Mouse (Mus musculus): ENCODE results near the gene Chst11.
A peak's percentile ranks its signal among the peaks of the same experiment; 100 is the strongest.

The Chst11 gene

GRCm38 (mm10) chr10:83036340-83037045, 51.2 kb downstream of the Chst11 start:
- DNase-seq = no peak

DNA sequence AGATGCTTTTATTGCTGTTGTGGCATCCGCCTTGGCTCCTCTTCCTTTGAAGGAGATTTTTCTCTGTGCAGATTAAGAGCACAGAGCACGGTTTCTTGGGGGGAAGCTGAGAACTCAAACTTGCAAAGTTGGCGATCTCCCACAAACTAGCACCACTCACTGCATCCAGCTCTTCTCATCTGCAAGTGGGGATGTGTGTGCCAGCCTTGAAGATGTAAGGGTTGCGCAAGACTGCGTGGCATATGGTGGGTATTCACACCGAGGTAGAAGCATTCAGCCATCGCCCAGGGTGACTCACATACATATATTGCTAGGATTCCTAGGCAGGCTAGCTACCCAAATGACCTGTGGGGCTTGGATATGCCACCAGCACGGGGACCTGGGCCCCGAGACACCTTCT, 52.9 kb downstream of the Chst11 start:
- DNase-seq = no peak

GRCm38 (mm10) chr10:83039414-83039813, 54.1 kb downstream of the Chst11 start:
- DNase-seq = no peak

DNA sequence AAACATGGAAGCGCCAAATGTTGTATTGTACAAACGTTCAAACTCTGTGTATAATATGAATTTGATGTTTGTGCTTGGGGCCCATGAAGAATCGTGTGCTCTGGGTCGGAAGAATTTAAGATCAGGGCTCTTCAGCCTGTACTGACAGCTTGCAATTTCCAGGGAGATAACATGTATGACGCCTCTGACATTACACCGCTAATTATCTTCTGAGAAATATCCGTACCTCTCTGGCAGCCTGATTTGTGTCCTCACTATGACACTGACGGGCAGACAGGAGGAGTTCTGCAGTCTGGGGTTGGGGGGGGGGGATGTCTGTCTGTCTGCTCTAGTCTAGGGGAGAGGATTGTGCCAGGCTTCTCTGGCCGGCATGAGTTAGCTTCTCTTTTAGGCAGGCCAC, 56.6 kb downstream of the Chst11 start:
- DNase-seq = no peak

DNA sequence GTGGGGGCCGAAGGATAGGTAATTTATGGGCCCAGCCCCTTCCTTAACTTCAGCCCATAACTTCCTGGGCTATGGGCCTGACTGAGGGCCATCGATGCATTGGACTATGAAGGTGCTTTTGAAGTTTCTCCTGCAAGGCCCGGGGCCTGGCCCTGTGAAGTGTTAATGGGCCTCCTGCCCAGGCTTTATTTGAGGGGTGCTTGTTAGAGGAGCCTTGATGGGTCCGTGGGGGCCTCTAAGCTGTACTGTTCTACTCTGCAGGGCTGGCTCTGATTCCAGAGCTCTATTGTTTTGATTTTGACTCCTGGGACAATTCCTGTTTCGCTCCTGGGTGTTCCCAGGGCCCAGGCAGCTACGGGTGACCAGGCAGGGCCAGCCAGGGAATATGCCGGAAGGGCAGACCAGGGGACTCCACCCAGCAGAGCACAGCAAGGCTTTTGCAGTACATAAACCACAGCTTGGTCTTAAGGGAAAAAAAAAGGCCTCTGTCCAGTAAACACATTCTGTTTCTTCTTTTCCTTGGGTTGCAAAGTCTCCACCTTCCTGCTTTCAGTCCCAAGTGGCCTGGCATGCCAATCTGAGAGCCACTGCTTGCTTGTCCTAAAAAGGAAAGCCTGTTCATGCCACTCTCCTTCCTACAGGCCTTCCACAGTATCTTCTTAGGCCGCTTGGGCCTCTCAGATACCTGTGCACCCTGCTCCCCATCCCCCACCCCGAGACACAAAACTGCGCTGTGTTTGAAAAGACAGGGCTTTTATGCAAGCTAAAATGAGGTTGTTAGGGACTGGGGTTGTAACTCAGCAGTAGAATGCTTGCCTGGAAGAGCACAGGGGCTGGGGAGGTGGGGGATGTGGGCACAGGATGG, 57.5 kb downstream of the Chst11 start:
- DNase-seq = no peak

DNA sequence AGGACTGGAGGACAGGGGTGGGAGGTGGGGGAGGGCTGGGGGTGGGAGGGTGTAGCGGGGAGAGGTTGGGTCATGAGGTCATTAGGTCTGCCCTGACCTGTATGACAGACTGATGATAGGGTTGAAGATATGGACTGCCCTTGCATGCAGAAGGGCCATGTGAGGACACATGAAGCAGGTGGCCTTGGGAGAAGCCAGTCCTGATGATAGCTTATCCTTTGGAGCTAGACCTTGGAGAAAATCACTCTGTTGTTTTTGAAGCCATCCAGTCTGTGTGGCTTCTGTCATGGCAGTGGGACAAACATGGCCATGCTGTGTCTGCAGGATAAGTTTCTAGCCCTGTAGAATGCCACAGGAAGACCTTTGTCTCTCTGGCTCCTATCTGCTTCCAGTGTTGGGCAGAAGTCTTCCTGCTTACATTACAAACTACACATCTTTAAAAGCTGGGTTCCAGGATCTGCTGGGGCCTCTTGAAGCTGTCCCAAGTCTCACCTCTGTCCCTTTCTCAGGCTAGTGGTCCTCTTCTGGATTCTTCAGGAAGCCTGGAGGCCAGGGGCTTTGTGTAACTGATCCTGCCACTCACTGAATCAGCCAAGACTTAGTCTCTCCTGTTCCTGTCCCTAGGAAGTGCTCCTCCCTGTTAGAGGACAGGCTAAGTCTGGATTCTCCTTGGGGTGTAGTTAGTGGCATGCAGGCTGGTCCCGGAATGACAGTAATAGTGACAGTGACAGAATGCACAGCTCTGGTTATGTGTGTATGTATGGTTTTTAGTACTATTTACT, 58.4 kb downstream of the Chst11 start:
- no peak for DNase-seq

DNA sequence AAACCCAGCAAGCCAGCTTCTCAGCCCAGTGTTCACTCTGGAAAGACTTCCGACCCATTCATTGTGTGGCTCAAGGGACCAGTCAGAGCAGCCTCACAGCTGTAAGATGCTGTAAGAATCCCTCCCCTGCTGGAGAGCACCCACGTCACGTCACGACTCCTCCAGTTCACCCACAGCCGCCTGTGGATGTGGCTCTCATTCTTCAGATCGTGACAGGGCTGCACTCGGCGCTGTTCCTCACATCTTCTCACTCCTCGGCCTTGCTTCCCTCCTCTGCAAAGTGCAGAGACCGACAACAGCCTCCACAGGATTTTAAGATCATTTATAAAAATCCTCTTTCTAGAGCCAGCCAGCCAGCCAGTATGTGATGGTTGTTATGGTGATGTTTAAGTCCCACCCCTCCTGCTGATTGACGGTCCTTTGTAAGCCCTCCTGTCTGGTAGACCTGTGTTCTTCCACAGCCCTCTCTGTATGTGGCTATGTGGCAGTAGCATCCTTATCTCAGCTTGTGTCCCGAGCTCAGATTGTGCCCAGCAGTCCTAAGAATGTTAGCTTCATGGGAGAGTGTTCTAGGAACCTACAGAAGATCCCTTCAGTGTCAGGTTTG, 64.0 kb downstream of the Chst11 start:
- DNase-seq = no peak

GRCm38 (mm10) chr10:83053886-83054550, 68.7 kb downstream of the Chst11 start:
- DNase-seq = no peak

- DNase-seq = no peak
These were observed 71.0 kb downstream of the Chst11 start for GRCm38 (mm10) chr10:83056291-83056690.

DNA sequence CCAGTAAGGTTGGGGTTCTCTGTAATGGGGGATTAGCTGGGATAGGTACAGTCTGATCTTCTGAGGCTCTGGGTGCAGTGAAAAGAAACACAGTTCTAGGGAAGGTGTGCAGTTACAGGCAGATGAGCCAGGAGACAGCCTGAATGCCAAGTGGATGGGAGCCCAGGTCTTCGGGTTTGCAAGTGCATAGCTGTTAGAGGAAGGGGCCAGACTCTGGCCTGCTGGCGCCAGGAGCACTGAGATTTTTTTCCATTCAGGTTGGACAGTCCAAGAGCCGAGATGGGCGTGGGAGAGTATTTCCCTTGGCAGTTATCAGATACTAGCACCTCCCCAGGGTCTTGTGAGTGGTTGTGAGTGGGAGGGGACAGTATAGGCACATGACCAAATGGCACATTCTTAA, 71.6 kb downstream of the Chst11 start:
- no peak for DNase-seq

GRCm38 (mm10) chr10:83060066-83060782, 74.9 kb downstream of the Chst11 start:
- no peak for DNase-seq

- peak; percentile 75 to 78 for DNase-seq
These were observed 77.0 kb downstream of the Chst11 start for GRCm38 (mm10) chr10:83062315-83062714.

- DNase-seq = no peak
These were observed 79.5 kb downstream of the Chst11 start for GRCm38 (mm10) chr10:83064796-83065195.

DNA sequence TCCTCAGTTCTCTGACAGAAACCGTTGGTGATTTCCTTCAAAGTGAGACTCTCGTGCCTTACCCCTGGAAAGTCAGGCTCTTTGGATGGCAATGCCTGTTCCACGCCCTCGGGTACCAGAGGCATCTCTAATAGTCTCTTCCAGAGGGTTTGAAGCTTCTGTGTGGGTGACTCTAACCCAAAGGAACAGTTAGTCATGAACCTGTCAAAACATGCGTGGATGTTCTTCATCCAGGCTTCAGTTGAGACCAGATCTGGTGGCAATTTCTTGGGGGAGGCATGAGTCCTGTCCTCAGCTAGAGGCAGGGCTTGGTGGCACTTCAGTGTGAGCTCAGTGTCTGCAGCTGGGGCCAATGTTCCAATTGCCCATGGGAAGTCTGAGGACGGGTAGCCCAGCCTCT, 80.9 kb downstream of the Chst11 start:
- no peak for DNase-seq

DNA sequence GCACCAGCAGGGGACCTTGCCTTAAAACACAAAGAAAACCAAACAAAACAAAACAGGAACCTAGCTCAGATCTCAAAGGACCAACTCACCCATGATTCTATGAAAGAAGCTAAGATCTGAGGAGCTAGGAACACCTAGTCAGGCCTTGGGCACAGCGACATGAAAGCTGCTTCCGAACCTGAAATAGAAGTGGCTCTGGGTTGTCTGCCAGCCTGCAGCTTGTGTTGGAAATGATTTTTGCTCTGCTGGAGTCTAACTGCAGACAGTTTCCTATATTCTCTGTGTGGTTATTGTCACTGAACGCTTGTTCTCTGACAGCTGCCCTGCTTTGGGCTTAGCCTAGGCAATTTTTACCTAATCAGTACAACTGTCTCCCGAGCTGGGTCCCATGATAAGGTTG, 82.0 kb downstream of the Chst11 start:
- DNase-seq = no peak

DNA sequence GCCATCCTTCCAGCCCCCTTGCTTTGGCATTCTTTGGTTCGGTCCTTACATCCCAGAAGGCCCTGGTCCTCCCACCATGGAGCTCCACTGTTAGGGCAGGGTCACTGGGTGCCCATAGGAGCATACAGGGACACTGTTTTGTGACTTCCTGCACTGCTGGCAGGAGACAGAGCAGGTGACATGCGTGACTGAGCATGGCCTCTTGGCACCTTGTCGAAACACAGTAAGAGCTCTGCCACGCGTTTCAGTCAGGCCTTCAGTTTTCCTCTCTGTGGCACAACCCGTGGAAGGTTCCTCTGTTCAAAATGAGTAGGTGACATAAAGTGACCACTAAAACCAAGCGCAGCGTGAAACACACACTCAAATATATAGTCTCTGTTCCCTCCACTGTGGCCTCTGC, 83.2 kb downstream of the Chst11 start:
- DNase-seq = no peak

GRCm38 (mm10) chr10:83069791-83070190, 84.5 kb downstream of the Chst11 start:
- DNase-seq = no peak

GRCm38 (mm10) chr10:83071785-83072580, 86.7 kb downstream of the Chst11 start:
- no peak for DNase-seq

DNA sequence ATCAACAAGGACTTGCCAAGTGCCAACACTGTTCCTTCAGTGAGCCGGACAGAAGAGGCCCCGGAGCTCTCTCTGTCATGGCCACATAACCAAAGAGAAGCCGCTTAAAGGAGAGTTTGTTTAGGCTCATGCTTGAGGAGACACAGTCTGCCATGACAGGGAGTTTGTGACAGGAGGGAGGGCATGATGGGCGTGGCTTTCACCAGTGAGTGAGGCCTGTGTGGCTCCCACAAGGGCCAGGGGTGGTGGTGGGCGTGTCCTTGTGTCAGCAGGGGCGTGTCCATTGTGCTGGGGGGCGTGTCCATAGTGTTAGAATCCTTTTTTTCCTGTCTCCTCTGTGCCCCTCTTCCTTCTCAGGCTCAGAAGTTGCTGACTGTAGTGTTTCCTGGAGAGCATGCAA, 87.8 kb downstream of the Chst11 start:
- no peak for DNase-seq

GRCm38 (mm10) chr10:83076816-83077215, 91.5 kb downstream of the Chst11 start:
- DNase-seq = peak in 1 of 2 experiments; percentile 32

GRCm38 (mm10) chr10:83078723-83079122, 93.4 kb downstream of the Chst11 start:
- DNase-seq = no peak
